Mouse (Mus musculus) forebrain, embryonic 11.5 days (tissue): ENCODE measurements around the gene Eif4e3. TPM values are rescaled to one million over a fixed set of nuclear protein-coding genes. Genes with fewer than 3 reads are reported as not detected.

Experiments
- ATAC-seq: fragments of 200-750 bp; cut with Nextera tagmentation; replicated peaks from 2 replicates; pipeline ENCODE4 v1.8.0; 2017; ENCODE audit warnings: moderate TSS enrichment; ENCODE audit not compliant: low FRiP score
- DNase-seq: peaks from one replicate; pipeline ENCODE4 v3.0.0-alpha.2; 2017; ENCODE audit warnings: low spot score
- H3K27ac ChIP-seq: fragments of 300-500 bp; sonication (generic); 2 replicates; pipeline ENCODE4 v1.5.1; 2014; ENCODE audit warnings: low read depth, low read length
- H3K27me3 ChIP-seq: fragments of 300-500 bp; sonication (generic); 2 replicates; pipeline ENCODE4 v1.6.1; 2014; ENCODE audit warnings: mild to moderate bottlenecking, low read length, mixed read lengths; ENCODE audit not compliant: control insufficient read depth, insufficient read depth
- H3K36me3 ChIP-seq: fragments of 300-500 bp; sonication (generic); 2 replicates; pipeline ENCODE4 v1.6.1; 2014; ENCODE audit warnings: mild to moderate bottlenecking, low read length, moderate library complexity, mixed read lengths; ENCODE audit not compliant: control insufficient read depth, insufficient read depth
- H3K4me1 ChIP-seq: fragments of 300-500 bp; sonication (generic); replicated peaks from 2 replicates; pipeline ENCODE4 v1.6.1; 2014; ENCODE audit warnings: low read length, mixed read lengths; ENCODE audit not compliant: control insufficient read depth, insufficient read depth
- H3K4me2 ChIP-seq: fragments of 300-500 bp; sonication (generic); 2 replicates; pipeline ENCODE4 v1.6.1; 2014; ENCODE audit warnings: low read depth, mild to moderate bottlenecking, low read length, moderate library complexity, mixed read lengths; ENCODE audit not compliant: severe bottlenecking
- H3K4me3 ChIP-seq: fragments of 300-500 bp; sonication (generic); 2 replicates; pipeline ENCODE4 v1.5.1; 2014; ENCODE audit warnings: low read depth, low read length
- H3K9ac ChIP-seq: fragments of 300-500 bp; sonication (generic); 2 replicates; pipeline ENCODE4 v1.6.1; 2014; ENCODE audit warnings: low read length
- H3K9me3 ChIP-seq: fragments of 300-500 bp; sonication (generic); 2 replicates; pipeline ENCODE4 v1.6.1; 2016; ENCODE audit warnings: low read length, mixed read lengths; ENCODE audit not compliant: control insufficient read depth
- WGBS: fragments of 180-500 bp; shearing (Covaris S2); extraction: QIAGEN DNeasy Blood & Tissue Kit; methylation state at CpG from one replicate; pipeline ENCODE4 v1.1.7; 2014; 5-methylcytosine and 5-hydroxymethylcytosine counted together
- polyA plus RNA-seq: library from polyadenylated mRNA; unstranded; fragments of >200 nt; fragmentation: Nextera tagmentation; extraction: Ambion mirVana; gene quantifications from 2 replicates; pipeline ENCODE4 v1.2.1, GENCODE M21; 2014

Gene Eif4e3
- polyA plus RNA-seq, 1 experiment from 2014 or later, result 14.2 TPM

DNA sequence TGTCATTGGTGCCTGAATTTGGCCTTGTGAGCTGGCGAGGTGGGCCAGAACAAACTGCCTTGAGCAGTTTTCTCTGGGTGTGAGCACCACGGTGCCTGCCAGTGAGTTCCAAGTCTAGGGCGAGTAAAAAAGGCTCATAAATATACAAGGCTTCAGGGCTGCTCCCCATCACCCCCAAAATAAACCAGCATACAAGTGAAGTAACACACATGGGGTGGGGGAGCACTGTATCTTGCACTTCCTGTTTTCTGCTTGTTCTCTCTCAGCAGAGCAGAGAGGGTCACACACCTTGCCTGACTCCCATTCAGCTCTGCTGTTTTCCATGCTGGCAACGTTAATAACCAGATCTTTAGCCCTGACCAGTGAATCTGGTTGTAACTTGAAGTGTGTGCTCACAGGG is 29.1 kb downstream of the Eif4e3 start:
- Histone ChIP-seq H3K4me1 (0 out of 2 replicates have a peak, but pooled peaks cover 3% of the 10 kb centered on the region), H3K9ac (no peak overlapping the region), H3K4me2 (no peak overlapping the region), H3K4me3 (no peak overlapping the region), H3K9me3 (no peaks in the 10 kb centered on the region), H3K27ac (no peak overlapping the region), H3K36me3 (no peaks in the 10 kb centered on the region), H3K27me3 (no peaks in the 10 kb centered on the region)
- ATAC-seq (no peak), DNase-seq (no peak)
- WGBS, result 81% methylated on average over 4 of the region's 4 CpGs

DNA sequence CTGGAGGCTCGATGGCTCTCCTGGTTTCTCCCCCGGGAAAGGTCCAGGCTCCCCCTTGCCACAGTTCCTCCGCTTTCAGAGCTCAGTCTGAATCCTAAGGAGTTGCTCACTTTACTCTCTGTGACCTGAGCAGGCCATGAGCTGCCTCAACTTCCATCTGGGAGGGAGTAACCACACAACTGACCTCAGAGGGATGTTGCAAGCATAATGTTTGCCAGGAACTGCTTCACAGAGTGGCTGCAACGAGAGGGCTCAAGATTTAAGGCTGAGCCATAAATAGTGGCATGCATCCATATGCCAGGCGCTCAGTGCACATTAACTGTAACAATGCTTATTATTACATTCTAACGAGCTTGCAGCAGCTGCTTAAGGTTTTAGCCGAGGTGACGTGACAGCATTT is 29.8 kb downstream of the Eif4e3 start:
- no peak overlapping the region for H3K4me2 ChIP-seq
- H3K9ac ChIP-seq, result no peak overlapping the region
- WGBS, result 62% methylated on average over 8 of the region's 8 CpGs
- no peaks in the 10 kb centered on the region for H3K27me3 ChIP-seq
- no peak for DNase-seq
- no peak overlapping the region for H3K4me3 ChIP-seq
- no peaks in the 10 kb centered on the region for H3K9me3 ChIP-seq
- no peak overlapping the region for H3K27ac ChIP-seq
- 0 out of 2 replicates have a peak, but pooled peaks cover 3% of the 10 kb centered on the region for H3K4me1 ChIP-seq
- no peak for ATAC-seq
- H3K36me3 ChIP-seq, result no peaks in the 10 kb centered on the region

DNA sequence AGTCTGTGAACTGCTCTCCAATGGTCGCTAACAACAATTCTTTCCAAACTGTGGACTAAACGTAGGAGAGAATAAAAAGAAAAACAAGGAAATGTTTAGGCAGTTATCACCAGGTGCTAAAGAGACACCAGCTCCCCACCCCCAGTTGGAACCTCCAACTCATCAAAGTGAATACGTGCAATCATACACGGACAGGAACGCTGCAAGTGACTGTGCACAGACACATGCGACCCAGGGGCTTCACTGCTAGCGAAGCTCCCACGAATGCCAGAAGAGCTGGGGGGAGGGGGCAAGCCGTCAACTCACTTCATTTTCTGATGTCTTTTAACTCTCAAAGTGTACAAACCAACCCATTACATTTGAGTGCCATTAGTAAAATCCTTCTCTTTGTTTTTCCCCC is 30.4 kb downstream of the Eif4e3 start:
- Histone ChIP-seq H3K4me1 (0 out of 2 replicates have a peak, but pooled peaks cover 3% of the 10 kb centered on the region), H3K4me3 (no peak overlapping the region), H3K4me2 (no peak overlapping the region), H3K36me3 (no peaks in the 10 kb centered on the region), H3K27me3 (no peaks in the 10 kb centered on the region), H3K27ac (no peak overlapping the region), H3K9me3 (no peaks in the 10 kb centered on the region), H3K9ac (no peak overlapping the region)
- DNase-seq (no peak), ATAC-seq (no peak)
- WGBS, result 77% methylated on average over 9 of the region's 9 CpGs

DNA sequence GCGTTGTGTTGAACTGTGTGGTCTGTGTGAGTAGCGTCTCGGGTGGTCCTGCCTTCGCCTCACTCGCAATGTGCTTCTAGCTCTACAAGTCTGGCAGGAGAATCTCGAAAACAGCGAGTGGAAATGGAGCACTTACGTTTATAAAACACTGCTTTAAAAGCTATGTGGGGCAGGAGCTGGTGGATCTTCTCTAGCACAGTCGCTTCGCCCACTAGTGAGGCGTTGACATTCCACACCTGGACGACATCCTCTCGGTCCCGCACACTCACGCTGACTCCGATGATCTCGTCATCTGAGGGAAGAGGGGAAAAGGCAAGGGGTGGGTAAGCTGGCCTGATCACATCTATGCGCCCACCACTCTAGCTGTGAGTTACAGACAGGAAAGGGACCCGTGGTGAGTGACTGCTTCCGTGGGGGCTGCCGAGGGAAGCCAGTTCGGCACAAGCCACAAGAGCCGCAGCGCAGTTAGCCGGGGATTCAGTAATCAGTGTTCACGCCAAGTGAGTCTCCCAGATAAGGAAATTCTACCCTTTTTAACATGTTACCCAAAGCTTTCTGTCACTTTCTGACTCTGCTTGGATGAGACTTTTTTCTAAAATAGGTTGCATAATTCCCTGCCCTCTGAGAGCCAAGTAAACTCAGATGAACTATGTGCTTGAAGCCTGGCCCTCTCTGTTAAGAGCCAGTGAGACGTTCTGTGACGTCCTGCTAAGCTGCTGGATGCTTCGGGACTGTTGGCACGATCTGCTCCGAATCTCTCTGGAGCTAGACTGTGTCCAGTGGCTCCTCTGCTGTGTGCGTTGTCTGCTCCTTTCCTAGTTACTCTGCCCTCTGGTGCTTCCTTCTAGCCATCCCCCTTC is 34.2 kb downstream of the Eif4e3 start:
- H3K4me3 ChIP-seq, result no peak overlapping the region
- DNase-seq (no peak), ATAC-seq (no peak)
- H3K27me3 ChIP-seq, result no peaks in the 10 kb centered on the region
- no peaks in the 10 kb centered on the region for H3K36me3 ChIP-seq
- H3K4me1 ChIP-seq, result 0 out of 2 replicates have a peak, but pooled peaks cover 3% of the 10 kb centered on the region
- no peak overlapping the region for H3K9ac ChIP-seq
- H3K9me3 ChIP-seq, result no peaks in the 10 kb centered on the region
- 90% methylated on average over 32 of the region's 32 CpGs for WGBS
- H3K4me2 ChIP-seq, result no peak overlapping the region
- H3K27ac ChIP-seq, result no peak overlapping the region

DNA sequence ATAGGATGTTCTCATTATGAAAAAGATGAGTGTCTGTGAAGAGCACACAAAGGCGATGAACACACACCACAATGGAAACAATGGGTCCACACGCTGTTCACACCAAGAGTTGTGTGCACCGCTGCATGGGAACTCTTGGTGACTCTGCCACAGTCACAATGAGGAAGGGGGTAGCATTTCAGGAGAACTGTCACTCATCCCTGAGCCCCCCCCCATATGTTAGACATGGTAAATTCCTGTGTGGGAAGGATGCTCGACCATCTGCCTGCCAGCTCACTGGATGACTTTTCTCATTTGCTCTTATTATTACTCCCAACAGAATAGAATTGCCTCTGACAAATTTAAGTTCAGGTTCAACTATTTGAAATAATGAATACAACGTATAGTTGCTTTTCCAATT is 34.9 kb downstream of the Eif4e3 start:
- WGBS, result 89% methylated on average over 5 of the region's 5 CpGs
- H3K9me3 ChIP-seq, result no peaks in the 10 kb centered on the region
- H3K27me3 ChIP-seq, result no peaks in the 10 kb centered on the region
- H3K9ac ChIP-seq, result no peak overlapping the region
- H3K4me2 ChIP-seq, result no peak overlapping the region
- H3K4me1 ChIP-seq, result 0 out of 2 replicates have a peak, but pooled peaks cover 3% of the 10 kb centered on the region
- DNase-seq (no peak), ATAC-seq (no peak)
- no peak overlapping the region for H3K4me3 ChIP-seq
- H3K27ac ChIP-seq, result no peak overlapping the region
- no peaks in the 10 kb centered on the region for H3K36me3 ChIP-seq

DNA sequence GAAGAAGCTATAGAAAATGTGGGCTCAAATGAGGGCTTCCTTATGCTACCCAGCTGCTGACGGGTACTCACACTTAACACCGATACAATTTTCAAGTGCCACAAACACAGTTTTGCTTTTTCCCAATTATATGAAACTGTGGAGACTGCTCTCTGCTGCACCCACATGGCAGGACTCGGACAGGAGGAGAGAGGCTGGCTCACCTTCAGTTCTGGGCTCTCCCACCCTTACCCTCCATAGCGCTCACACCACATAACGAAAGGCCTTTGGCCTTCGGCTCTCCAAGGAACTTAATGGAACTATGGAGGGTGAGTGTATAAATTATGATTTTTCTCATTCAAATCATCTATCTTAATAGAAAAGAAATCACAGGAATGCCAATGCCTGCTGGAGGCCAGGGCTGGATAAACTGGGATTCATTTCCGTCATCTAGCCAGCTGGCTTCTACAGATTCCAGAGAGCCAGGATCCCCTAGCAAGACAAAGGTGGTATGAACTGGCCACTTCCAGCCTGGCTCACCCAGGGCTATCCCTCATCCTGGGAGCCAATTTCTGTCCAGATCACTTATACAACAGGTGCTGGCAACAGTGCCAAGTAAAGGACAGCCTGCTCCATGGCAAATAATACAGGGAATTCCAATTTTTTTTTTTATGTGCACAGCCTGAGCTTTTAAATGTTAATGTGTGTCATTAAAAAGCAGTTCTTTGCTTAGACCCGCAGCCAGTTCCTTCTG is 36.7 kb downstream of the Eif4e3 start:
- no peak for ATAC-seq
- Histone ChIP-seq H3K4me3 (no peak overlapping the region), H3K4me2 (no peak overlapping the region), H3K9ac (no peak overlapping the region), H3K27me3 (no peaks in the 10 kb centered on the region), H3K4me1 (peaks cover 4% of the 10 kb centered on the region), H3K36me3 (no peaks in the 10 kb centered on the region), H3K27ac (no peak overlapping the region), H3K9me3 (no peaks in the 10 kb centered on the region)
- no peak for DNase-seq
- WGBS, result 82% methylated on average over 8 of the region's 8 CpGs

DNA sequence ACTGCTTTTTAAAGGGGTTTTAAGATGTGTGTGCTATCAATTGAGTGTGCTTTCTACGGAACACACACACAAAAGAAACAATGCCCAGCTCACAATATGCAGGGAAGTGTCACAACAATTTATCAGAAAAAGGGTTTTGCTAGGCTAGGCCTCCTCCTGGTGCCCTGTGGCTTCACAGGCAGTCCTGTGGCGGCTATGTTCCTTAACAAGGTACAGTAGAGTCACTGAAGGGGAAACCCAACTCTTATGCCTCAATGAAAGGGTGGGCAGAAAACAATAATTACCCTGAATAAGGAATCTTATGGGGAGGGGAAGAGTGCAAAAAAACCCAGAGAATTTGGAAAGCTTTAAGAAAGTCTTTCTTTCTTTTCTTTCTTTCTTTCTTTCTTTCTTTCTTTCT is 40.2 kb downstream of the Eif4e3 start:
- Histone ChIP-seq H3K9me3 (no peaks in the 10 kb centered on the region), H3K4me1 (peaks cover 4% of the 10 kb centered on the region), H3K4me2 (no peak overlapping the region), H3K4me3 (no peak overlapping the region), H3K27ac (no peak overlapping the region), H3K27me3 (no peaks in the 10 kb centered on the region), H3K9ac (no peak overlapping the region), H3K36me3 (no peaks in the 10 kb centered on the region)
- 25% methylated on average over 2 of the region's 2 CpGs for WGBS
- no peak for DNase-seq
- 0 out of 2 replicates have a peak, but pooled peaks have one; percentile 51 for ATAC-seq

DNA sequence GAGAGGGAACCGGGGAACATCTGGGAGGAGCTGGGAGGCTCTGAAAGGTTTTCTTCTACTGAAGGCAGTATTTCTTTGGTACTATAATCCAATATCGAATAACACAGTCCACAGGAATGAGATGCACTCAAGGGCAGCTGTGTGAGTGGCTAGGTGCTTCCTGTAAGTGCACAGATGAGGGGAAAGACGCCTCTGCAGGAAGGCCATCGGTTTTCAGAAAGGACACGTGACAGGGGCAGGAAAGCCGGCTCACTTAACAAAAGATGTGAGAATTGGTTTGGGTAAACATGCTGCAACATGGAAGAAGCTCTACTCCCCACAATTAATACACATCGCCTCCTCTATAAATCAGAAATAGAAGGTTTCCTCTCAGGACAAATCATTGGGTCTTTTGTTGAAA is 40.8 kb downstream of the Eif4e3 start:
- no peak overlapping the region for H3K9ac ChIP-seq
- H3K4me3 ChIP-seq, result no peak overlapping the region
- no peaks in the 10 kb centered on the region for H3K36me3 ChIP-seq
- WGBS, result 17% methylated on average over 7 of the region's 7 CpGs
- ATAC-seq, result no peak; the same call in 1 of the 2 replicates
- no peaks in the 10 kb centered on the region for H3K9me3 ChIP-seq
- no peak for DNase-seq
- H3K27ac ChIP-seq, result no peak overlapping the region; the same call in 1 of the 2 replicates
- peaks cover 4% of the 10 kb centered on the region for H3K4me1 ChIP-seq
- no peaks in the 10 kb centered on the region for H3K27me3 ChIP-seq
- no peak overlapping the region for H3K4me2 ChIP-seq
